Mouse (Mus musculus): ENCODE measurements around the gene 4933434E20Rik.

DNA sequence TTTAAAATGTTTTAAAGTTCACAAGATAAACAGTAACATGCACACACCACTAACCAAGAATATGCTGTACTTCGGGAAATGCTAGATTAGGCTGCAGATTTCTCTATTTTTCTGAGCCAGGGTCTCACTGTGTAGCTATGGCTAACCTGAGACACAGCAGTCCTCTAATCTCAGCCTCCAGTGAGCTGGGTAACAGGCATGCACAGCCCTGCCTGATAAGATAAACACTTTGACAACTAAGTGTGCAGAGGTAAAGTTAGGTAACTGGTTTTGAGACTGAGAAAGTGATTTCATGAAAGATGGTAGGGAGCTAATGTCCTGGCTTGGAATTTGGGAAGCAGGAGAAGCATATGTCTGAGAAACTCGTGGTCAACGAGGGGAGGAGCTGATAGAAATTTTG is 43.0 kb downstream of the 4933434E20Rik start:
- TF ChIP-seq CTCF (IDR thresholded peaks at IDR 0.05; ENCODE audit: borderline replicate concordance, extremely low read depth, insufficient read depth, insufficient read length) (no peak), POLR2A (IDR thresholded peaks at IDR 0.05; ENCODE audit: borderline replicate concordance, extremely low read depth, insufficient read depth, insufficient read length, poor library complexity, severe bottlenecking) (no peak)

Data from brain, embryonic 14.5 days (tissue).